Mouse (Mus musculus): ENCODE measurements around the gene Pp2d1.

Pp2d1 gene

DNA sequence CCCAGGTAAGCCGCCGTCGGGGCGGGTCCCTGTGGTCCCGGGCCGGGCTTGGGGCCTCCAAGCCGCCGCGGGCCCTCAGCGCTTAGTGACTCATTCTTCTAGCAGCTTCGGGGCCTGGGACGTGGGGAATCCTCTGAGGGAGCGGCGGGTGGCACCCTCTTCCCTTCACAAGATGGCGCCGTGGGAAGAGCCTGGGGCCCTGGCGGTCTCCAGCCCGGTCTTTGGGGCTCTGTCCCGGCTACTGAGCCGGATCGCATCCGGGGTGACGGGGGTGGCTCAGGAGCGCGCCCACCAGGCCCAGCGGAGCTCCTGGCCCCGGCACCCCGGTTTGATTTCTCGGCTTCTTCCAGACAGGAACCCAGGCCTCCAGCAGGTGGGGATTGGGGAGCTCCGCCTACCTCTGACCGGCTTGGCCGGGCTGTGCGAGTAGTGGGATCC lies 59.6 kb downstream of the Pp2d1 start:
- in situ Hi-C loops (cut with MboI, MseI): no loop called here

DNA sequence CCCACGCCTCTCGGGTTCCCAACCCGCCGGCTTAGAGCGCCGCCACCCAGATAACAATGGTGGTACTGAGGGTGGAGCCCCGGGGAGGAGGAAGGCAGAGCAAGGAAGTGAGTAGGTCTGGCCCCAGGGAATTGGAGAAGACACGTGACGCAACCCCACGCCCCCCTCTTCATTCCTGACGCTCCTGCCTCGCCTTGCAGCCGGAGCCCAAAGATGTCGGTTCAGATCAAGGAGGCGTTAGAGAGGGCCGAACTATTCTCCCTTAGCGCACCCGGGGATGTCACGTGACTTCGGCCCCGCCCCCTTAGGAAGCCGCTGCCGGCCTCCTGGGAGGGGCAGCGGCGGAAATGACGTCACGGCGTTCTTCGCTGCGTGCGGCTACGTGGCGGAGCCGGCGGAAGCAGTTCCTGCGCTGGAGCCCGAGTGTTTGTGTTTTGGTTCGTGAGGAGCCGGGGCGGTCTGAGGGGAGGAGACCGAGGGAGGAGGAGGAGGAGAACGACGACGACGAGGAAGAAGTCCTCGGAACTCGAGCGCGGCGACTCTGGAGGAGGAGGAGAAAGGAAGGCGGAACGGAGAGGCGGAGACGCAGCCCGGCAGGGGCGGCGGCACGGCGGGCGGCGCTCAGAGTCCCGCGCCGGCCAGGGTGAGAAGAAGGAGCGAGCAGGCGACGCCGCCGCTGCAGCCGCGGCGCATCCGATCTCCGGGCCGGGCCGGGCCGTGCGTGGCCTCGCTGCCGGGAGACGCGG lies 60.2 kb downstream of the Pp2d1 start, which contains the start of gene Rab5a:
TSS of gene Rab5a (plus strand) at position 377 of the 746 bp plus-strand sequence.
- in situ Hi-C loops (cut with MboI, MseI): no loop called here

GRCm38 (mm10) chr17:53478066-53478857 lies 61.0 kb downstream of the Pp2d1 start:
- in situ Hi-C loops (cut with MboI, MseI): no loop called here

- in situ Hi-C loops (cut with MboI, MseI): no loop called here
These were observed 70.6 kb downstream of the Pp2d1 start for GRCm38 (mm10) chr17:53468697-53469096.

GRCm38 (mm10) chr17:53465569-53465968 lies 73.7 kb downstream of the Pp2d1 start:
- in situ Hi-C loops (cut with MboI, MseI): no loop called here

- in situ Hi-C loops (cut with MboI, MseI): no loop called here
These were observed 75.8 kb downstream of the Pp2d1 start for GRCm38 (mm10) chr17:53463496-53463840.

- in situ Hi-C loops (cut with MboI, MseI): no loop called here
These were observed 76.4 kb downstream of the Pp2d1 start, which contains the start of gene Efhb for GRCm38 (mm10) chr17:53462603-53463495. Gene Efhb, minus strand, starts transcription at chr17:53463321.
